Mouse (Mus musculus) embryonic fibroblast, embryonic 13.5 days (primary cell): ENCODE data around the gene Gzmm.
A peak's percentile ranks its signal among the peaks of the same experiment; 100 is the strongest.

Experiments
- CTCF ChIP-seq: IDR thresholded peaks from 2 replicates; pipeline ENCODE4 v1.5.1; 2011; ENCODE audit warnings: mild to moderate bottlenecking, control low read depth, low read length, moderate library complexity, borderline replicate concordance; ENCODE audit not compliant: insufficient read depth
- POLR2A ChIP-seq: IDR thresholded peaks from 2 replicates; pipeline ENCODE4 v1.6.1; 2011; ENCODE audit warnings: low read depth, mild to moderate bottlenecking, control low read depth, low read length, moderate library complexity

GRCm38 (mm10) chr10:79680606-79681495, 8.0 kb upstream of the Gzmm start:
- TF ChIP-seq POLR2A = 0 out of 2 replicates have a peak, but pooled peaks have one; percentile 21
- TF ChIP-seq CTCF = no peak
